Mouse (Mus musculus) neural tube, embryonic 15.5 days (tissue): ENCODE results near the gene Topbp1. TPM values are rescaled to one million over a fixed set of nuclear protein-coding genes. Genes with fewer than 3 reads are reported as not detected.

Experiments used
- ATAC-seq: fragments of 200-750 bp; cut with Nextera tagmentation; 2 replicates; pipeline ENCODE4 v1.8.0; 2017; ENCODE audit warnings: mild to moderate bottlenecking, moderate TSS enrichment, moderate library complexity; ENCODE audit not compliant: low FRiP score
- H3K27ac ChIP-seq: fragments of 300-500 bp; sonication (generic); replicated peaks from 2 replicates; pipeline ENCODE4 v1.5.1; 2015; ENCODE audit warnings: mild to moderate bottlenecking, inconsistent platforms
- H3K27me3 ChIP-seq: fragments of 300-500 bp; sonication (generic); replicated peaks from 2 replicates; pipeline ENCODE4 v1.6.1; 2015; ENCODE audit warnings: inconsistent platforms
- H3K36me3 ChIP-seq: fragments of 300-500 bp; sonication (generic); 2 replicates; pipeline ENCODE4 v1.6.1; 2015; ENCODE audit warnings: inconsistent platforms
- H3K4me1 ChIP-seq: fragments of 300-500 bp; sonication (generic); 2 replicates; pipeline ENCODE4 v1.6.1; 2015; ENCODE audit warnings: inconsistent platforms
- H3K4me2 ChIP-seq: fragments of 300-500 bp; sonication (generic); 2 replicates; pipeline ENCODE4 v1.6.1; 2015; ENCODE audit warnings: inconsistent platforms, mild to moderate bottlenecking, moderate library complexity
- H3K4me3 ChIP-seq: fragments of 300-500 bp; sonication (generic); replicated peaks from 2 replicates; pipeline ENCODE4 v1.5.1; 2015; ENCODE audit warnings: mild to moderate bottlenecking, inconsistent platforms
- H3K9ac ChIP-seq: fragments of 300-500 bp; sonication (generic); replicated peaks from 2 replicates; pipeline ENCODE4 v1.6.1; 2015; ENCODE audit warnings: mild to moderate bottlenecking, inconsistent platforms
- H3K9me3 ChIP-seq: fragments of 300-500 bp; sonication (generic); replicated peaks from 2 replicates; pipeline ENCODE4 v1.6.1; 2016; ENCODE audit warnings: inconsistent platforms
- WGBS: fragments of 180-500 bp; shearing (Covaris S2); methylation state at CpG from one replicate; pipeline ENCODE4 v1.1.7; 2015; ENCODE audit warnings: mixed read lengths; 5-methylcytosine and 5-hydroxymethylcytosine counted together
- polyA plus RNA-seq: library from polyadenylated mRNA; unstranded; fragments of >200 nt; fragmentation: Nextera tagmentation; extraction: Ambion mirVana; gene quantifications from 2 replicates; pipeline ENCODE4 v1.2.1, GENCODE M21; 2015

Topbp1 gene
- polyA plus RNA-seq, 1 experiment from 2014 or later, result 17.6 TPM

DNA sequence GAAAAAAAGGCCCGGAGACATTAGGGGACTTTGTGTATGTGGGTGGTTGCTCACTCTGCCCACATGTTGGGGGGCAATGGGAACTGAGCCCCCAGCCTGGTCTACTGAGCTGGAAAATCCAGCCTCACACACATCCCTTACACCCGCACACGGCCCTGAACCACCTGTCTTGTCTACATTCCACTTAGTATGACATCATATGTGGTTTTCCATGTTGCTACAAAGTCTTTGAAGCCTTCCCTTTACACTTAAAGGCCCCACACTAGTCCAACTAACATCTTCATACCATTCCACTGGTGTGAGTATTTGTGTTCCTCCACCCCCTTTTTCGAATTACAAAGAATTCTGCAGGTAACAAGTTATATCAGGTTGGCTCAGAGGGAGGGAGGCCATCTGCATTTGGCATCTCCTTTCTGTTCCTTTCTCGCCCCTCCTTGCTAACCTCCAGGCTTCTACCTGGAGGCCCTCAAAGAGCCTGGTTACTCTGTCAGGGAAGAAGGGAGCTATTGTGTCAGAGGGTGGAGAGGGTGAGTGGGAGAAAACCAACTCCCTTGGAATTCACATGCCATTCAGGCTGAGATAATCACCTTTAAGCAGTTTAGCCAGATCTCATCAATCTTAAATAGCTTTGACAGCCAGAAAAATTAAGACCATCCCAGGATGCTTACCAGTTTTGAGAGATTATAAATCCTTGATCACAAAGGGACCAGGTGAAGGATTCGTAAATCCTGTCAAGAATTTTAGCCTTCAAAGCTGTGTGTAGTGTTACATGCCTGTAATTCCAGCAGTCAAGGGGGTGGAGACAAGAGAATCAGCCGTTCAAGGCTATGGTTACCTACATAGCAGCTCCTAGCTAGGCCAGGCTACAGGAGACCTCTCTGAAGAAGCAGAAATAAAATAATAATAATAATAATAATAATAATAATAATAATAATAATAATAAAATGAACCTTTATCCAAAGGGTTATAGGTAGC is 71.6 kb downstream of the Topbp1 start:
- Histone ChIP-seq H3K4me3 (no peak overlapping the region), H3K9ac (no peak overlapping the region), H3K4me1 (peaks cover 4% of the 10 kb centered on the region; the same call in 1 of the 2 replicates), H3K27ac (no peak overlapping the region), H3K9me3 (no peaks in the 10 kb centered on the region), H3K36me3 (no peaks in the 10 kb centered on the region), H3K27me3 (no peaks in the 10 kb centered on the region), H3K4me2 (no peak overlapping the region)
- ATAC-seq, result no peak
- WGBS, result 83% methylated on average over 7 of the region's 7 CpGs

DNA sequence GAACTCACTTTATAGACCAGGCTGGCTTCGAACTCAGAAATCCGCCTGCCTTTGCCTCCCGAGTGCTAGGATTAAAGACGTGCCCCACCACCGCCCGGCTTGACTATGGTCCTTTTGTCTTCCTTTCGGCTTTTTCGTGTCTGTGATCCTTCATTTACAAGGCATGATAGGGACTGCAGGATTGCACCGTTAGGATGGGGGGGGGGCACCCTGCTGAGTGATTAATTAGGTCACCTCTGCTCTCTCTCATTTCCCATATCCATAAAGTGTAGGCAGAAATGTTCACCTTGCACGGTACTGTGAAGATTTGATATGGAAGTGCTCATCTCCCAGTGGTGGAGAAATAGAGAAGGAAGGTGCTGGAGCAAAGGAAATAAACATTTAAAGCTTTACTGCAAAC is 73.7 kb downstream of the Topbp1 start:
- no peak for ATAC-seq
- Histone ChIP-seq H3K27me3 (no peaks in the 10 kb centered on the region), H3K4me3 (no peak overlapping the region), H3K4me2 (no peak overlapping the region), H3K36me3 (no peaks in the 10 kb centered on the region), H3K27ac (no peak overlapping the region), H3K4me1 (peaks cover 4% of the 10 kb centered on the region; the same call in 1 of the 2 replicates), H3K9ac (no peak overlapping the region), H3K9me3 (no peaks in the 10 kb centered on the region)
- 41% methylated on average over 10 of the region's 10 CpGs for WGBS

DNA sequence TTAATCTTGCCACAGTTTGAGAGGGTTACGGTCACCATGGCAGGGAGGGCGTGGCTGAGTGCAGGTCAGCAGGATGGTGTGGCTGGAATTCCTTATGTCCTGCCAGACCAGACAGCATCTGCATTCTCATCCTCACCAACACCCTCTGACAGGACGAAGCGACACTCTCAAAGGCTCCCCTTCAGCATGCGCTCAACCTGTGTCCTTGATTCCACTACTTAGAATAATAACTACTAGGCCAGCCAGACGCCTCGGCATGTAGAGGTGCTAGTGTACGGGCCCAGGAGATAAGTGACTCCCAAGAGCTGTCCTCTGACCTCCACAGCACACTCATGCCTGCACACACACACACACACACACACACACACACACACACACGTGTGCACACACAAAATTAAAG is 74.2 kb downstream of the Topbp1 start:
- WGBS, result 76% methylated on average over 9 of the region's 9 CpGs

DNA sequence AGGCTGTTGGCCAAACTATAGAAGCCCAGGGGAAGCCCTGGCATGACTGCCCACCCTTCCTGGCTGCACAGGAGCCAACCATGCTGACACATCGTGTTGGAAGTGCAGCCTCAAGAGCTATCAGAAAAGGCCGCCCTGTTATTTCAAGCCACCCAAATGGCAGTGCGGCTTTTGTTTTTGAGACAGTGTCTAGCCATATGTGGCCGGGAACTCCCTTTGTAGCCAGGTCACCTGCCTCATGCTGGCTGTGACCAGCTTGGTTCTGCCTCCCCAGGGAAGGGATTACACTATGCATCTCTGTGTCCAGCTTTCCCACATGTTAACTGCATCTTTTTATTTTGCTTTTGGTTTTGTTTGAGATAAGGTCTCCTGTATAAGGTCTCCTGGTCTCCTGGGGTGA is 75.6 kb downstream of the Topbp1 start:
- WGBS, result 78% methylated on average over 4 of the region's 4 CpGs
- H3K27me3 ChIP-seq, result no peaks in the 10 kb centered on the region
- H3K4me1 ChIP-seq, result peaks cover 4% of the 10 kb centered on the region; the same call in 1 of the 2 replicates
- H3K9me3 ChIP-seq, result no peaks in the 10 kb centered on the region
- ATAC-seq, result no peak
- no peak overlapping the region for H3K27ac ChIP-seq
- no peak overlapping the region for H3K4me3 ChIP-seq
- H3K4me2 ChIP-seq, result no peak overlapping the region
- H3K36me3 ChIP-seq, result no peaks in the 10 kb centered on the region
- no peak overlapping the region for H3K9ac ChIP-seq

More for the DNA sequence above, 74.2 kb downstream of the Topbp1 start:
- ATAC-seq, result no peak
- H3K4me3 ChIP-seq, result no peak overlapping the region
- no peaks in the 10 kb centered on the region for H3K9me3 ChIP-seq
- no peak overlapping the region for H3K27ac ChIP-seq
- H3K9ac ChIP-seq, result no peak overlapping the region
- H3K36me3 ChIP-seq, result no peaks in the 10 kb centered on the region
- no peak overlapping the region for H3K4me2 ChIP-seq
- peaks cover 4% of the 10 kb centered on the region; the same call in 1 of the 2 replicates for H3K4me1 ChIP-seq
- no peaks in the 10 kb centered on the region for H3K27me3 ChIP-seq

DNA sequence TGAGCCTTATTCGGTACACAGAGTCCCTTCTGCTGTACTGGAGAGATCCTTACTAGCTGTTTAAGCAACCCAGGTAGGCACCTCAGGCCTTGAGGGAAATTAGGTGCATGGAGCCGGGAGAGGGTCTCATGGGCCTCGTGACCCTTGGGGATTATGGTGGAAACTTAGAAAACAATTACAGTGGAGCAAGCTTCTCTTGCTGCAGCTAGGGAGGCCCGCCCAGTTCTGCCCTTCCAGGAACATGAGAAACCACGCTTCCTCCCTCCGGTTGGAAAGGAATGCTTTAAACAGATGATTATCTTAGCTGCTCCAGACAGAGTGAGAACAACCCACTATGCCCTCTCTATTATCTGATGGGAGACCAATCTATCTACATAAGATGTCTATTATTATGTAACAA is 78.0 kb downstream of the Topbp1 start:
- H3K4me3 ChIP-seq, result no peak overlapping the region
- H3K27ac ChIP-seq, result no peak overlapping the region
- H3K27me3 ChIP-seq, result no peaks in the 10 kb centered on the region
- 80% methylated on average over 6 of the region's 6 CpGs for WGBS
- no peaks in the 10 kb centered on the region for H3K36me3 ChIP-seq
- peaks cover 4% of the 10 kb centered on the region; the same call in 1 of the 2 replicates for H3K4me1 ChIP-seq
- ATAC-seq, result no peak
- H3K9ac ChIP-seq, result no peak overlapping the region
- H3K9me3 ChIP-seq, result no peaks in the 10 kb centered on the region
- no peak overlapping the region for H3K4me2 ChIP-seq

DNA sequence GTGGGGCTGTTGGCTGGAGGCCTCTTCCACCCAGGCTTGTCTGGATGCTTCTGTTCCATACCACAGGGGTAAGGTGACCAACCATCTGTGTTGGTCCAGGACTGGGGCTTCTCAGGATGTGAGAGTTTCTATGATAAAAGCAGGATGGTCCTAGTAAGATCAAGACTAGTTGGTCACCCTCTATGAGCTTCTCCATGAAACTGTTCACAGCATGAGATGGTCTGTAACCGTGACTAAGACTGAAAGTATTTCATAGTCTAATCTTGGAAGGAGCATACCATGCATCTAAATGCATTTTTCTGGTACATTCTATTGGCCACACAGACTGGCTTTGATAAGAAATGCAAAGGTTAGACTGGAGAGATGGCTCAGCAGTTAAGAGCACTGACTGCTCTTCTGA is 78.6 kb downstream of the Topbp1 start:
- Histone ChIP-seq H3K4me3 (no peak overlapping the region), H3K9me3 (no peaks in the 10 kb centered on the region), H3K9ac (no peak overlapping the region), H3K27me3 (no peaks in the 10 kb centered on the region), H3K4me2 (no peak overlapping the region), H3K4me1 (peaks cover 4% of the 10 kb centered on the region; the same call in 1 of the 2 replicates), H3K27ac (no peak overlapping the region), H3K36me3 (no peaks in the 10 kb centered on the region)
- WGBS, result 98% methylated on average over 1 of the region's 1 CpGs
- ATAC-seq, result no peak

DNA sequence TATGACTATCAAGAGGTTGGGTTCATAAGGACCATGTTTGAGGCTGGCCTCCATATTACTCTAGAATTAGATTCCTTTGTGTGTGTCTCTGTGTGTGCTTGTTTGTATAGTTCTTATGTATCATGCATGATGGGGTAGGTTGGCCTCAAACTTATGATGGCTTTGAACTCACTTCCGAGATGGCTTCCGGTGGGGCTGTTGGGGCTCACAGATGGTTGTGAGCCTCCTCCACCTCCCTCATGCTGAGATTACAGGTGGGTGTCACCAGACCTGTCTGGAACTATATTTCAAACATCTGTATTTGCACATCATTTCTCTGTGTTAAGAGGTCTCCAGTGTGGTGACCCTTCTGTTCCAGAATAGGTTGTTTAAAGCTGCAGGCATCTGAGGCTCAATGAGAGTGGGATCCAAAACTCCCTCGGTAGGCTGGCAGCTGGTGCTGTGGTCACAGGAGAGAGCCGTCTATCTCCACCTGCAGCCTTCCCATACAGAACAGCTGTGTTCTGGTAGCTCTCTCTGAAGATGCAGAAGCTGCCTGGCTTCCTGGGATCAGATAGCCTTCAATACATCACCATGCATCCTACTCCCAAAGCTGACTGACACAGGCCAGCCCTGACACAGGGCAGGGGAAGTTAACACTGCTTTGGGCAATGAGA is 79.3 kb downstream of the Topbp1 start:
- Histone ChIP-seq H3K9ac (no peak overlapping the region), H3K27ac (no peak overlapping the region), H3K4me3 (no peak overlapping the region), H3K9me3 (no peaks in the 10 kb centered on the region), H3K36me3 (no peaks in the 10 kb centered on the region), H3K27me3 (no peaks in the 10 kb centered on the region), H3K4me1 (no peaks in the 10 kb centered on the region), H3K4me2 (no peak overlapping the region)
- no peak for ATAC-seq
- 81% methylated on average over 4 of the region's 4 CpGs for WGBS

DNA sequence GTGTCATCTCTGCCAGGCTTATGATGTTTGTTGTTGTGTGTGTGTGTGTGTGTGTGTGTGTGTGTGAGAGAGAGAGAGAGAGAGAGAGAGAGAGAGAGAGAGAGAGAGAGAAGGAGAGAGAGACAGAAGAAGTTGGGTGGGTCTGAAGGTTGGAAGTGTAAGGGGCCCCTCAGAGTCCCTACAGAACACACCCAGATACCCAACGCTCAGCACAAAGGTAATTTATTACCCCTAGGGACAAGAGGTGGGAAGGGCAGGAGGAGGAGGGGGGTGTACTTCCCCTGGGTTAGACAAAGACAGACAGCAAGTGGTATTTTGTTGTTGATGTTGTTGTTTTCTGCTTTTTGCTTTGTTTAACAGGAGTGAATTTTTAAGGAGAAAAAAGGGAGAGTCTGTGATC is 80.6 kb downstream of the Topbp1 start:
- H3K27me3 ChIP-seq, result no peaks in the 10 kb centered on the region
- H3K9me3 ChIP-seq, result no peaks in the 10 kb centered on the region
- no peaks in the 10 kb centered on the region for H3K4me1 ChIP-seq
- WGBS, result 0% methylated on average over 1 of the region's 1 CpGs
- no peak overlapping the region for H3K4me2 ChIP-seq
- H3K27ac ChIP-seq, result no peak overlapping the region
- H3K9ac ChIP-seq, result no peak overlapping the region
- no peaks in the 10 kb centered on the region for H3K36me3 ChIP-seq
- no peak overlapping the region for H3K4me3 ChIP-seq
- no peak for ATAC-seq

DNA sequence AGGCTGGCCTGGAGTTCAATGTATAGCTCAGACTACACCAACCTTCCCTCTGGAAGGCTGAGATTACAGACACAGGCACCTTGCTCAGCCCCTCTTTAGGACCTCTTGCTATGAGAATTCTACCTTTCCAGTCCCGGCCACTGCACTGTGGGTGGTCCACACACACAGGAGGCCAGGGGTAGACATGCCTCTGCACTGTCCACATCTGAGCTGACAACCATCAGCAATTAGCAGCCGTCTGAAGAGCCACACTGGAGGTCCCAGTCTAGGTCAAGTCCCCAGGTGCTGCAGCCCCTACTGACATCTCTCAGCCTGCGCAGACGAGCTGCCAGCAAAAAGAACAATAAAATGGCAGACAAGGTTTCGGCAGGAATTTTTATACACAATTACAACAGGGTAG is 81.6 kb downstream of the Topbp1 start:
- Histone ChIP-seq H3K4me1 (no peaks in the 10 kb centered on the region), H3K4me3 (no peak overlapping the region), H3K36me3 (no peaks in the 10 kb centered on the region), H3K27me3 (no peaks in the 10 kb centered on the region), H3K27ac (no peak overlapping the region), H3K9me3 (no peaks in the 10 kb centered on the region), H3K9ac (no peak overlapping the region), H3K4me2 (no peak overlapping the region)
- 30% methylated on average over 5 of the region's 5 CpGs for WGBS
- ATAC-seq, result no peak

DNA sequence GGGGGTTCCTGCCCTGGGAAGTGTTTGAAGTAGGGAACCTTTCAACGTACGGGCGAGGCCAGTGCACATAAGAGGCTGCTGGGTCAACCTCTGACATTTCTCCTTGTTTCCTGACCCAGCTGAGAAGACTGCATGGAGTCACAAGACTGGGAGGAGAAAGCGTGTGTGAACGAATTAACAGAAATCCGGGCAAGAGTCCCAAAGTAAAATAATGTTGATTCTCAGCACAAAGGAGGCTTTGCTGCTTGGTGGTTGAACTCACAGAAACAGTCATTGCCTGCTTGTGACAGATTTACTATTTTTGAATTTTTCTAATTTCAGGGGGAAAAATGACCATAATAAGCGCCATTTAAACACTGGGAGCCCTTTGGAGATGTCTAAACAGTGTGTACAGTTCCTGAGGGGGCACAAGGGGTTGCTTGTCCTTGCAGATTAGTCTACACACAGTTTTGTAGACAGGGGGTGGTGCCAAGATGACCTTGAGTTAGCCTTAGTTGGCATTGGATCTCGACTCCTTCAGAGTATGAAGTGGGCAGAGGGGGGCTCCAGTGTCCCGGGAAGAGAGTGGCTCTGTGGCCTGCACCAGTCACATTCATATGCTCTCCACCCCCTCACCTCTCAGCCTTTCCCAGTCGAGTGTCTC is 82.1 kb downstream of the Topbp1 start:
- no peak for ATAC-seq
- Histone ChIP-seq H3K36me3 (no peaks in the 10 kb centered on the region), H3K4me1 (no peaks in the 10 kb centered on the region), H3K4me3 (no peak overlapping the region), H3K27ac (no peak overlapping the region), H3K27me3 (no peaks in the 10 kb centered on the region), H3K9ac (no peak overlapping the region), H3K4me2 (no peak overlapping the region), H3K9me3 (no peaks in the 10 kb centered on the region)
- WGBS, result 69% methylated on average over 10 of the region's 10 CpGs

DNA sequence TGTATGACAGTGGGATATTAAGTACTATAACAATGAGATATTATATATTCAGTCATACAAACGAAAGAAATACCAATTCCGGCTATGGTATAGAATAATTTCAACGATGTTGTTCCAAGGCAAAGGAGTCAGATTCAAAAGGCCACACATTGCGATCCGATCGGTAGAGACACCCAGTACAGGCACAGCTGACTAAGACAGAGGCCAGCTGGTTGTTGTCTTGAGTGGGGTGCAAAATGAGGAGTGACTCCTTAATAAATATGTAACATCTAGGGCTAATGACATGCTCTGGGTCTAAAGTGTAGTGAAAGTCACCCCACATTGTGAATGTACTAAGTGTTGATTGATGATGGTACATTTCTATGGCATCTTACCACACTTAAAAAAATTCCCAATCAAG is 84.2 kb downstream of the Topbp1 start:
- 94% methylated on average over 6 of the region's 6 CpGs for WGBS
- Histone ChIP-seq H3K4me1 (no peaks in the 10 kb centered on the region), H3K27me3 (no peaks in the 10 kb centered on the region), H3K4me2 (no peak overlapping the region), H3K4me3 (no peak overlapping the region), H3K27ac (no peak overlapping the region), H3K36me3 (no peaks in the 10 kb centered on the region), H3K9ac (no peak overlapping the region), H3K9me3 (no peaks in the 10 kb centered on the region)
- no peak for ATAC-seq
